Mouse (Mus musculus) cerebellum, postnatal 36 days (tissue): ENCODE results near the gene Insl6.

Source experiments
- DNase-seq, 2 experiments: peaks; one replicate each; pipeline ENCODE4 v3.0.0; 2021 to 2022; ENCODE audit warnings: mixed read lengths in 2 of 2

Insl6 gene

GRCm38 (mm10) chr19:29325053-29325851 is at the start of gene Insl6:
Gene Insl6 (minus strand): TSS chr19:29325356.
- peak; percentile 22 to 45 for DNase-seq

DNA sequence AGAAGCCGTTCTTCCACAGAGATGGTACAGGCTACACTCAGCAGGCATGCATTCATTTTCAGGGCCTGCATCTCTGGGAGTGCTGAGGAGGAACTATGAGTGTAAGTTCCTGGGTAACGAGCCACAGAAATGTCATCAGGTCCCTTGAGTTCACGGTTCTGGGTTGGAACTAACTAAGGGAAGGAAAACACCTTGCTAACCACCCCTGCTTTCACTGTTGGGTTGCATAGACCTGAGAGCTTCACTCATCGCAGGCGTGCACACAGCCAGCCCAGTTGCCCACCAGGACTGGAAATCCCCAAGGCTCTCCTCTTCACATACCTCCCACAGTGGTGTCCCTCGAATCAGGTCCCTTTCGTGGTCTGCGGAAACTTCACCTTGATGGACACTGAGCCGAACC is 49.8 kb upstream of the Insl6 start:
- DNase-seq, result no peak

DNA sequence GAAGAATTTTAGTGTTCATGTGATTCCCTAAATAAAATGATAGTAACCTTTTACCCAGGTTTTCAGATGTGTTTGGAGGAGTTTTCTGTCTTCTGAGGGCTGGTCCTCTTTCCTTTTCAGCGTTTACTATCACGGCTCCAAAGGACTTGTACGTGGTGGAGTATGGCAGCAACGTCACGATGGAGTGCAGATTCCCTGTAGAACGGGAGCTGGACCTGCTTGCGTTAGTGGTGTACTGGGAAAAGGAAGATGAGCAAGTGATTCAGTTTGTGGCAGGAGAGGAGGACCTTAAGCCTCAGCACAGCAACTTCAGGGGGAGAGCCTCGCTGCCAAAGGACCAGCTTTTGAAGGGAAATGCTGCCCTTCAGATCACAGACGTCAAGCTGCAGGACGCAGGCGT is 48.3 kb upstream of the Insl6 start:
- no peak for DNase-seq

- no peak for DNase-seq
Measured at GRCm38 (mm10) chr19:29372621-29373020, 47.5 kb upstream of the Insl6 start.

DNA sequence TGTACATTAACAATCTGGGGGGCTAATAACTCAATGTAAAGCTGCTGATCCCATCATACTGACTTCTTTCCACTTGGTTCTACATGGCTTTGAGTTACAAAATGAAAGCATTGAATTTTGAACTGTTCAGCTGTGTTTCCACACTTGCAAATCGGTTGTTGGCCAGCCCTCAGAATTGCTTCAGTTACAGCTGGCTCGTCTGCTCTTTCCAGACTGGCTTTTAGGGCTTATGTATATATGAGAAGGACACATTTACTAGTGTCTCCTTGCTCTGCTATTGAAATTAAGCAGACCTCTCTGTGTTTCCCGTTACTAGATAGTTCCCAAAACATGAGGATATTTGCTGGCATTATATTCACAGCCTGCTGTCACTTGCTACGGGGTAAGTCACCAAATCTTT is 47.0 kb upstream of the Insl6 start:
- DNase-seq, result no peak

DNA sequence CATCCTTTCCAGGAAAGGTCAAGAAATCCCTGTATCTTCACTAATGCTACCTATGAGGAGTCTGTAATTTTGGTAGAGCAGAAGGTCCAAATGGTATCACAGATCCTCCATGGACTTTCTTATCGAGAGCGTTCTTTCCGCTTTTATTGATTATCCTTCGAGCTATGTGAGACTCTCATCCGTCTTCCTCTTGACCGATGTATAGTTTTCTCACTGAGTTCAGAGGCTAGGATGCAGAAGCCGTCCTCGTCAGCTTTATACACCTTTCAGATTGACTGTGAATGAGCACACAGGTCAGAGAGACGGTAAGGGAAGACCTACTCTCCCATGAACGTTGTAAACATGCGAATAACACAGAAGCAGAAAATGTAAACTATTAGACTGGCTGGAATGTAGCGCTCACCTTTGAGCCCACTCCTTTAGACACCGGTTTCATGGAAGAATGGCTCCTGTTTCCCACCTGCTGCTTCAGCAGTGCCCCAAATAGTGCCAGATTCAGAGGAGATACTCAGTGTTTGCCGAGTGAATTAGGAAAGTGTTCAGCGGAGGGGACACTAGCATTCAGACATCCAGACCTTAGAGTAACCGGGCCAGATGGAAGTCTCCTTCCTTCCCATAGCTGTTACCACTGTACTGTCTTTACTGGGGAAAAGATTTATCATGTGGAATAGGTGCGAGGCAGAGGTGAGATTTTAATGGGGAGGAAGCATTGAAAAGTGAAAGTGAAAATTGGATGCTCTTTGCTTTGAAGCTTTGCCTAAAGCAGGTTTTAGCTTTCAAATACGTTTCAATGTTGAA is 46.3 kb upstream of the Insl6 start:
- no peak for DNase-seq

DNA sequence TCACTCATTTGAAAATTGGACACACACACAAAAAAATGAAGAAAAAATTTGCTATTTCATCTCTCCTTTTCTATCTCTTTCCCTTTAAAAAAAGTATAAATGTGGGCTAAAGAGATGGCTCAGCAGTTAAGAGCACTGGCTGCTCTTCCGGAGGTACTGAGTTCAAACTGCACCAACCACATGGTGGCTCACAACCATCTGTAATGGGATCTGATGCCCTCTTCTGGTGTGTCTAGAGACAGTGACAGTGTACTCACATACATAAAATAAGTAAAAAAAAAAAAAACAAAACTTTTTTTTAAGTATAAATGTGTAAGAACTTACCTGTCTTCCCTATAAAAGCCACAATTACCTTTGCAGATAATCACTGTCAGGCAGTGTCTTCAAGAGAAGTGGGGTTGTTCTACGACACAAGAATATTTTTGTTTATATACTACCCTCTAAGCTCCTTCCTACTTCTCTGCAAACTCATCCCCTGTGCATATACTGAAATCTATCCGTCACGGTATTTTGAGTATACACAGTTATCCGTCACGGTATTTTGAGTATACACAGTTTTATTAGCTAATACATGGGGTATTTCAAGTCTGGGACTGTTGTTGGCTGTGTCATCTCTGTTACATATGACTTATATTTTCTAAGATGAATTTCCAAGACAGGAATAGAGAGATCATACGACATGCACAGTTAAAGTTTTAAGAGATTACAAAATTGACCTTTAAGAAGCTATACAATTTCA is 45.6 kb upstream of the Insl6 start:
- no peak for DNase-seq

DNA sequence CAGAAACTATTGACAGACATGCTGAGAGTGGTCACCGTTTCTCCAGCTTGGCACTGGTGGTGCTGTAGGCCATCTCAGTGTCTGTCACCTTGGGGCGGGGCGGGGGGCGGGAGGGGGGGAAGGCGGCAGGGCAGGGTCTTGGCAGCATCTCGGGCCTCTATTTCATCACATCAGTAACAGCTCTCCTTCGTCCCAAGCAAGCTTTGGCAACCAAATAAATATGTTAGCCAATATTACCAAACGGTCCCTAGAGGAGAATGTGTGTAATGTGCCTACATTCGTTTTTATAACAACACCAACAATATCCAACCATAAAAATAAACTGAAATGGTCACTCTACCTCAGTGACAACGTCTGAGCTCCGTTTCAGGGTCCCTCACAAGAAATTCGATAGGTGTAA is 45.0 kb upstream of the Insl6 start:
- no peak for DNase-seq

- no peak for DNase-seq
Measured at GRCm38 (mm10) chr19:29368671-29369309, 43.6 kb upstream of the Insl6 start.

- no peak for DNase-seq
Measured at GRCm38 (mm10) chr19:29368041-29368440, 42.9 kb upstream of the Insl6 start.

DNA sequence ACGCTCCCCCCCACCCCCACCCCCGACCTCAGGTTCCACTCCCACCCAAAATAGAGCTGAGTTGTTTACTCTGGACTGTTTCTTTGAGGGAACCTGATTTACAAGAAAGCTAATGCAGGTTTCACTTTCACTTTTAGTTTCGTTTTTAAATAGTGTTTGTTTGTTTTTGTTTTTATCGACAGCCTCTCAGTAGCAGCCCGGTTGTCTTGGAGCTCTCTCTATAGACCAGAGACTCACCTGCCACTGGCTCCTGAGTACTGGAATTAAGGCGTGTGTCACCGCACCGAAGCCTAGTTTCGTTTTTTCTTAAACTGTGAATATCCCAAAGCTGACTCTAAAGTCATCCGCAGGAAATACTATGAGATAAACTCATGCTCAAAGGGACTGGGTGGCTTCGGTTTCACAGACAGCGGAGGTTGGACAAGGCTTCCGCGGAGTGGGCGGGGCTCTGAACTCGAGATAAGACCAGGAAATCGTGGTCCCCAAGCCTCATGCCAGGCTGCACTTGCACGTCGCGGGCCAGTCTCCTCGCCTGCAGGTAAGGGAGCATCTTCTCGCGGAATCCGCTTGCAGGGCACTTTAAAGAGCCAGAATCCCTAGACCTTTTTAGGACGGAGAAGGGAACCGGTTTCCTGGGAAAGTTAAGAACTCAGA is 41.9 kb upstream of the Insl6 start, which contains the start of the genes Plgrkt and Cd274:
Gene Plgrkt, minus strand, starts transcription at position 422 of the 654 bp plus-strand sequence.
Gene Cd274, plus strand, starts transcription at position 487 of the 654 bp plus-strand sequence.
- DNase-seq, result peak; percentile 50 to 54

GRCm38 (mm10) chr19:29366226-29366968 is 41.2 kb upstream of the Insl6 start:
- no peak for DNase-seq

GRCm38 (mm10) chr19:29365105-29365504 is 39.9 kb upstream of the Insl6 start:
- DNase-seq, result no peak

GRCm38 (mm10) chr19:29364076-29364475 is 38.9 kb upstream of the Insl6 start:
- no peak for DNase-seq

- DNase-seq, result no peak
Measured at GRCm38 (mm10) chr19:29363557-29363956, 38.4 kb upstream of the Insl6 start.

DNA sequence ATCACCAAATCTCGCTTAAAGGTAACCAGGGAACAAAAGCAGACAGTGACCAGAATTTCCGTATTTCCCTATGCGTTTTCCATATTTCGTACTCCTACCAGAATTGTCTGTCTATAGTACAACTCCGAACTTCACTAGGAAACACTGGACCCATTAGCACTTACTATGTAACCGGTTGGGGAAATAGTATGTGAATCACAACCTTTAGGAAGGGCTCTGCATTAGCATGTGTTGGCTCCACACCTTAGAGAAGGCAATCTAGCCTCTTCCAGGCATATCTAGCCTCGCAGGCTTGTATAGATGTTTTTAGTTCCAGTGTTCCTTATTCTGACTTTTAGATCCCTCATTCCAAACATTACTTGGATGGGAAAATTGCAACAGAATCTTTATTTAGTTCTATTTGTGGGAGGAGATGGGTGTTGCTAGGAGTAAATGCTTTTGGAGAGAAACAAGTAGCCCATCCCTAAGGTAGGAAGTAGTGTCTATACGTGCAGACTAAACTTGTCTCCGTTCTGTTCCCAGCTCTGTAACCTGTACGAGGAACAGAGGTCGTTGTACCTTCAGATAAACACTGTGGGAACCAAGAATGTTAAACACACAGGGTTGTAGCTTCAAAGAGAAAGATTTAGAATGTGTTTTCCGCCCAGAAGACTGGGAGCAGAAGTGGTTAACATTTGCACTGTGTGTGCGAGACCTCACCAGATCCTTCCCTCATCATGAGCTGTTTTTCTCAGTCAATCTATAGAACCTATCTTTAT is 37.2 kb upstream of the Insl6 start:
- no peak for DNase-seq

DNA sequence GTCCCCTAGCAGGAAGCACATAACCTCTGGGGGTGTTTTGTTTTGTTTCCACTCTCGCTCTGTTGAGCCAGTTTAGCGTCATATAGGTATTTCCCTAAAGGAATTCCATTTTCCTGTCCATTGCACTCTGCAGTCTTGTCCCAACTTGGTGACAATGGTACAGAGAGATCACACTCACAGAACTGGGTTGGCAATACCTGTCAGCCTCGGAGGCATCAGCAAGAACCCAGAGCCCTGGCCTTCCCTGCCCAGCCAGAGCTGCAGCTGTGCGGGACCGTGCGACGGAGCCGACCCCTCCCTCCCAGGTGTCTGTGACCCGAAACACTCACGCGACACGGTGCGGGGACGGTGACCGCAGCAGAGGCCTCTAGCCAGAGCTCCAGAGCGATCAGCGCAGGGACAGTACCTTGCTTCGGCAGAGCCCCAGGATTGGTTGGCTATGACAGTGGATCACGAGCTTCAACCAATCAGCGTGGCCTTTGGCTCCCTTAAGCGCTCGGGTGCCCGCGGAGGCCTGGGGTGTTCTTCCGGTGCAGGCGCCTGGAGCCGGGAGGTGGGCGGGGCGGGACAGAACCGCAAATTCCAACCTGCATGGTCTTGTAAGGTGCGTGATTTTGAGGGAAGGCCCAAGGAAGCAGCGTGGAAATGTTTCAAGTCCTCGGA is 36.4 kb upstream of the Insl6 start:
- DNase-seq, result peak; percentile 92

DNA sequence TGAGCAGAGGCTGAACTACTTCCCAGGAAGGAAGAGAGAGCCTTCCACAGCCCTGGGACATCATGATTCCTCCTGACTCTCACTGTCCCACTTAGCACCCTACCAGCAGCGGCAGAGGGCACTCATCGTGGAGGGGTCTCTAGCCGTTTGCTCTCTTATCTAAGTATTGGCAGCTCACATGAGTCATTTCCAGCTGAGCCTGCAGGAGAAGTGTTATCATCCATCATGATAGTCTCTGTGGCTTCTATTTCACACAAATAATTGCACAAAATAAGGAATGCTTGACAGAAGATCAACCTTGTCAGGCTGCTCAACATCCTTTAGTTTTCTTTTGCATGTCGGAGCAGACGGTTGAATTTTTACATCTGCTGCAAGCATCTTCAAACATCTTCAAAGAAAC is 35.1 kb upstream of the Insl6 start:
- no peak for DNase-seq

GRCm38 (mm10) chr19:29356281-29356680 is 31.1 kb upstream of the Insl6 start:
- no peak for DNase-seq
